Mouse (Mus musculus): ENCODE results near the gene Slc15a2.

GRCm38 (mm10) chr16:36707702-36708423 lies 76.9 kb downstream of the Slc15a2 start:
- TF ChIP-seq CTCF (IDR thresholded peaks at IDR 0.05; ENCODE audit: low read depth) (no peak), EP300 (IDR thresholded peaks at IDR 0.05; ENCODE audit: low read depth) (no peak)
